Mouse (Mus musculus) embryonic fibroblast, embryonic 13.5 days (primary cell): Measurements from ENCODE around the gene C1qa. TPM values are rescaled to one million over a fixed set of nuclear protein-coding genes. Genes with fewer than 3 reads are reported as not detected.

ENCODE experiments used
- H3K27ac ChIP-seq: 2 replicates; pipeline ENCODE4 v1.5.1; 2012; ENCODE audit warnings: low read length, control low read depth, inconsistent platforms; ENCODE audit not compliant: insufficient read depth
- H3K4me1 ChIP-seq: 2 replicates; pipeline ENCODE4 v1.6.1; 2011; ENCODE audit warnings: low read length; ENCODE audit not compliant: control insufficient read depth, insufficient read depth
- H3K4me3 ChIP-seq: 2 replicates; pipeline ENCODE4 v1.5.1; 2011; ENCODE audit warnings: mild to moderate bottlenecking, control low read depth, low read length; ENCODE audit not compliant: insufficient read depth
- CTCF ChIP-seq: IDR thresholded peaks from 2 replicates; pipeline ENCODE4 v1.5.1; 2011; ENCODE audit warnings: mild to moderate bottlenecking, control low read depth, low read length, moderate library complexity, borderline replicate concordance; ENCODE audit not compliant: insufficient read depth
- POLR2A ChIP-seq: IDR thresholded peaks from 2 replicates; pipeline ENCODE4 v1.6.1; 2011; ENCODE audit warnings: low read depth, mild to moderate bottlenecking, control low read depth, low read length, moderate library complexity
- polyA plus RNA-seq: library from polyadenylated mRNA; stranded (reverse); fragments of >200 nt; gene quantifications from 2 replicates; pipeline ENCODE4 v1.2.4, GENCODE M21; 2011; ENCODE audit warnings: low read depth; ENCODE audit not compliant: missing spikeins, insufficient read length

The C1qa gene
- polyA plus RNA-seq, 1 experiment = 8.9 TPM

DNA sequence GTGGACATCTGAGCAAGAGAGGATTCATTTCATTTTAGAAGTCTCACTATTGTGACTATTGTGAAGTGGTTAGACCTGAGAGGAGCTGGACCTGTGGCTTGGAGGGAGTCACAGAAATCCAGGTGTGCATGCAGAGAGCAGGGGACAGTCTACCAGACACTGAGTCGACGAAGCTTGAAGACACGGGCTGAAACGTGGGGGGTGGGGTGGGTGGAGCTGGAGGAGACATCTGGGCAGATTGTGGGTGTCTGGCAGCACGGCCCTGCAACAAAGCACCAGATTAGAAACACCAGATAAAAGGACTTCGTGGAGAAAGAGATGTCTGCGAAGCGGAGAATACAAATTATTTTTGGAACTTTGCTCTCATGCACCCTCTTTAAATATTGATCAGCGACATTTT is 35.1 kb downstream of the C1qa start:
- Histone ChIP-seq H3K4me1 (no peaks in the 10 kb centered on the region), H3K4me3 (no peak overlapping the region), H3K27ac (no peak overlapping the region)
- TF ChIP-seq CTCF = no peak
- no peak for TF ChIP-seq POLR2A

DNA sequence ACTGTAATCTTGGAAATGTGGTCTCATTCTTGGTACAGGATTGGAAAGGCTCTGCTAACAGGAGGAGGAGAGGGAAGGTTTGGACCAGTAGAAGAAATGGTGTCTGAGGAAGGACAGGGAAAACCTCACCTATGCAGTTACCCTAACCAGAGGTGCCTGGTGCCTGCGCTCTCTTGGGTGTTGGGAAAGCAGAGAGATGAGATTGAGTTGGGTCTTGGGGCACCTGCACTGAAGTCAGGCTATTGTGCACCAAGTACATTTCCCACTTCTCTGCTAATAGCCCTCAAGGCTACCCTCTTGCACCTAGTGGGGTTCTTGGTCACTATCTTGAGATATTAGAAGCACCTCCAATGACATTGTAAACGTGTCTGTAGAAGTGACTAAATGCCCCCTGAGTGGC is 36.2 kb downstream of the C1qa start:
- no peaks in the 10 kb centered on the region for H3K4me1 ChIP-seq
- H3K27ac ChIP-seq = no peak overlapping the region
- no peak overlapping the region for H3K4me3 ChIP-seq
- TF ChIP-seq CTCF (no peak), POLR2A (no peak)

DNA sequence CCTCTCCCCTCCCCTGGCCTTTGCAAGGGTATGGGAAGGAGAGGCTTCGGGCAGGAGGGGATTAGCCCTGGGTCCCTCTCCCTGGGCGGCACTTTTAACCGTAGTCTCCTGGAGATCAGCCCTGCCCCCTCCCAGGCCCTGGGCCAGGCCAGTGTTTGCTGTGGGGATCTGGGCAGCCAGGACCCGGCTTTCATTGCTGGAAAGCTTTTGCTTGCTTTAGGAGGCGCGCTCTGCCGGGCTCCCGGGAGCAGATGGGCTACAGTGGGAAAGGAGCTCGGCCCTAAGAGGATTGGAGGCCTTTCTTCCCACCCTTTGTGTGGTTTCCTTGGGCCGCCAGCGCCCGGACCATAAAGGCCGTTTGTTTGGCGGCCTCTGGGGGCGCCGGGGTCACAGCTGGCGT is 36.8 kb downstream of the C1qa start:
- H3K4me3 ChIP-seq = no peak overlapping the region
- TF ChIP-seq POLR2A (no peak), CTCF (no peak)
- H3K27ac ChIP-seq = no peak overlapping the region
- no peaks in the 10 kb centered on the region for H3K4me1 ChIP-seq

DNA sequence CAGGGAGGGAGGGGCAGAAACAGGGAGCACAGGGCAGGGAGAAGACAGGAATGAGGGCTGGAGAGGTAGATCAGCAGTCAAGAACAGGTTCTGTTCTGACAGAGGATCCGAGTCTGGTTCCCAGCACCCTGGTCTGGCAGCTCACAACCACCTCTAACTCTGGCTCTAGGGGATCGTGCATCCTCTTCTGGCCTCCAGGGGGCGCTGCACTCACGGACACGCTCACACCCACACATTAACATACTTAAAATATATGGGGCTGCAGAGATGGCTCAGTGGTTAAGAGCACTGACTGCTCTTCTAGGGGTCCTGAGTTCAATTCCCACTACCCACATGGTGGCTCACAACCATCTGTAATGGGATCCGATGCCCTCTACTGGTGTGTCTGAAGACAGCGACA is 38.6 kb downstream of the C1qa start:
- TF ChIP-seq POLR2A (no peak), CTCF (no peak)
- no peak overlapping the region for H3K4me3 ChIP-seq
- no peaks in the 10 kb centered on the region for H3K4me1 ChIP-seq
- H3K27ac ChIP-seq = no peak overlapping the region

DNA sequence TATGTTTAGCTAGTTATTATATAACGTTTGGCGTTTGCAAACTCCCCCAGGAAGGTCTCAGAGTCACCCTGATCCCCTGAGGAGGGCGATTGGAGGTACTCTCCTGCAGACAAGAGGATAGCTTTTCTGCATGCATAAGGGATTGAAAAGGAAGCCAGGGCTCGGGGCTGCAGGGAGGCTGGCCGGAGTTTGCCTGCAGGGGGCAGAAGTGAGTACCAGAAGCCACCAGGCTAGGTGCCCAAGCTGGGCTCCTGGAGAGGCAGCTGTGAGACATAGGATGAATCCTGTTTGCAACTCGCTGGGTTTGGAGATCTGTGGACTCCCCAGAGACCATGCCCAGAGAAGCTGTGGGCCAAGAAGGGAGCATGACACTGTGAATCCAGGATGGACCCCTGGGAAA is 43.5 kb downstream of the C1qa start:
- Histone ChIP-seq H3K27ac (no peak overlapping the region), H3K4me1 (no peaks in the 10 kb centered on the region), H3K4me3 (no peak overlapping the region)
- TF ChIP-seq POLR2A (no peak), CTCF (no peak)

DNA sequence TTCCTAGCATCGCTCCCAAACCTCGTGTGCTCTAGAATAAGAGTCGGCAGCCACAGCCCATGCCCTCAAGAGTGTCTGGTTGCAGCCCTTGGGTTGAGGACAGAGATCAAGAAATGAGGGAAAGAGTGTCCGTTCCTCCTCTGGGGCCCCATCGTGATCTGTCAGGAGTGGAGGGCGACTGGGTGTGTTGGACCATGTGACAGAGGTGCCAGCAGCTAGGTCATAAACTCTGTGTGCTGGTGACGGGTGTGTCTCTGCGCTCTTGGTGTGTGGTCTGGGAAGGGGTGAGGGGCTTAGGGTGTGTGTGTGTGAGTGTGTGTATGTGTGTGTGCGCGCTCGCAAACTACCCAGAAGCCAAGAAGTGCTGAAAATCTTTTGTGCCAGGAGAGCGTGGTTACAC is 45.6 kb downstream of the C1qa start:
- no peak overlapping the region for H3K4me3 ChIP-seq
- no peak for TF ChIP-seq POLR2A
- no peak for TF ChIP-seq CTCF
- H3K27ac ChIP-seq = no peak overlapping the region
- no peaks in the 10 kb centered on the region for H3K4me1 ChIP-seq

DNA sequence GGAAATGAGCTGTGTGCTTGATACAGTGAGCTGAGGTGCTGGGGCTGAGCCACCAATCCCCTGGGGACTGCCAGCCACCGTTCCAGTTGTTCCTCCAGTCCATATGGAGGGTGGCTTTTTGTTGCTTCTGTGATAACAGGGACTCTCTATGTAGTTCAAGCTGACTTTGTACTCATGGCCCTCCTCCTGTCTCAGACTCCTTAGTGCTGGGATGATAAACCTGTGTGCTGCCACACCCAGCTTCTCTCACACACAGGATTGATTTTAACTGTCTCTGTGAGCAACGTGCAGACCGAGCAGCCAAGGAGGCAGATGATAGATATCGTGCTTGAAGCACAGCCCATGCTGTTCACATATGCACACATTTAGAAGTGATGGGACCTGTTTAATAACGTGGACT is 46.5 kb downstream of the C1qa start:
- H3K27ac ChIP-seq = no peak overlapping the region
- no peaks in the 10 kb centered on the region for H3K4me1 ChIP-seq
- no peak overlapping the region for H3K4me3 ChIP-seq
- TF ChIP-seq CTCF (no peak), POLR2A (no peak)

DNA sequence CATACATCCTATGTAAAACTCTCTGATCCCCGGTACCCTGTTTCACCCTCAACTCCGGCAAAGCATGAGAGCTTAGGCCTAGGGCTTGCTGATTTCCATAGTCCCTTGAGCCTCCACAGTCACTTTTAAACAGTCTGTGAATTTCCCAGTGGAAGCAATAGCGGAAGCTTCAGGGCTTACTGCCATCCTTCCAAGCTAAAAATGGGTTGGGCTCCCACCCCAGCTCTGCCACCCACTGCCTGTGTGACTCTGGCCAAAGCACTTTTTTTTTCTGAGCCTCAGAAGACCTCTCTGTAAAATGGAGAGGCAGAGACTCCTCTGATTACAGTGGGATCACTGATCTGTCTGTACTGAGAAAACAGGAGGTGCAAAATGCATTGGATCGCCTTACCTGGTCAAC is 50.0 kb downstream of the C1qa start:
- H3K27ac ChIP-seq = no peak overlapping the region
- no peaks in the 10 kb centered on the region for H3K4me1 ChIP-seq
- TF ChIP-seq CTCF (no peak), POLR2A (no peak)
- no peak overlapping the region for H3K4me3 ChIP-seq

DNA sequence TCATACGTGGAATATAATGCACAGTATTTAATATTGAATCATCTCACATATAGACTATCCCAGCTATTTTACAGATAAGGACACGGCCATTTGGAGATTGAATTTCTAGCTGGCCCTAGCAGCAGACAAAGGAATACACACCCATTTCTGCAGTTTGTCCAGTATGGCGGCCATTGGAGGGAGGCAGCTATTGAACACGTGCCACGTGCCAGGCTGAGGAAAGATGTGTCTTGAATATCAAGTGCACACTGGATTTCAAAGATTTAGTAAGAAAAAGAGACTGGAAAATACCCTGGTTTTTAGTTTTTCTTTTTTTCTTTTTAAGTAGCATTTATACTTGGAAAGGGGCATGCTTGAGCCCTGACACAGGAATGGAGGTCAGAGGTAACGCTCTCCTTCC is 51.4 kb downstream of the C1qa start:
- Histone ChIP-seq H3K4me3 (no peak overlapping the region), H3K27ac (no peak overlapping the region), H3K4me1 (no peaks in the 10 kb centered on the region)
- no peak for TF ChIP-seq POLR2A
- TF ChIP-seq CTCF = no peak

Other genes with a start within 250 kb of the C1qa start
- 36.4 and 44.6 TPM in 2 replicates for gene Ephb2, start 62.8 kb downstream of the C1qa start, polyA plus RNA-seq
- 1.5 and 10.7 TPM in 2 replicates for gene C1qb, start 12.6 kb downstream of the C1qa start, polyA plus RNA-seq
- 1.4 and 10.8 TPM in 2 replicates for gene C1qc, start 5.7 kb downstream of the C1qa start, polyA plus RNA-seq
- not detected in 2 replicates for gene Epha8, start 58.0 kb upstream of the C1qa start, polyA plus RNA-seq
- gene Zbtb40, start 150.0 kb upstream of the C1qa start, polyA plus RNA-seq = 4.5 and 4.9 TPM in 2 replicates